Mouse (Mus musculus) gastrocnemius, postnatal 4 days (tissue): ENCODE measurements at regions not wholly inside any gene's neighbourhood (a gene's known extent, or its start where the extent isn't known, plus 50 kb on each side); places are given as distances from the start of the nearest gene placed in this dataset.
"Not testable (repeated sequence)": the region's sequence is repeated elsewhere in the genome, so short reads cannot be mapped to it uniquely, and the experiment has no call there.

Source experiments
- DNase-seq, 2 experiments: peaks; one replicate each; pipeline ENCODE4 v3.0.0; 2021 to 2022; ENCODE audit warnings: low spot score in 2 of 2, mixed read lengths in 2 of 2

DNA sequence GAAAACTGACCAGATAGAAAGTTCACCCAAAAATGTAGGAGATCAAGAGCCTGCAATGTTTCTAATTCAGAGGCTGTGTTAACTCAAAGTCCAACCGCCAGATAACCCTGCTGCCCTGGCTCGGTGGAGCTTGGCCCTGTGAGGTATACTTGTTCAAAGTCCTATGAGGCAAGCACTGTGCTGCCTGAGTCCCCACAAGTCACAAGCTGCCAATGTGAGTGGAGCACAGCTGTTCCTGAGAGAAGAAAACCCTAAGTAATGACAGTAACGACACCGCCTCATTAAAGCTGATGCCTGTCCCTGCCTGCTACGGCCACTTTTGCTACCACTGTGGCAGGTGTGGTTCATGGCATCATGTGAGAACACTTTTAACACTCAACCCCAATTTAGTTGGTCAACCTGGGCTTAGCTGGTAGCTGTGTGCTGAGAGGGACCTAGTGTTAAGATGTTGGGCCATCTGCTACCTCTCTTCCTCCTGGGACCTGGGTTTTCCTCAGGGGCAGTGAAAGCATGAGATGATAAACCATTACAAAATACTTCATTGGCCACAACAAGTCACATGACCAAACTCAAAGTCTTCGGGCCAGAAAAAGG is 178.2 kb upstream of the Afdn start:
- no peak for DNase-seq

DNA sequence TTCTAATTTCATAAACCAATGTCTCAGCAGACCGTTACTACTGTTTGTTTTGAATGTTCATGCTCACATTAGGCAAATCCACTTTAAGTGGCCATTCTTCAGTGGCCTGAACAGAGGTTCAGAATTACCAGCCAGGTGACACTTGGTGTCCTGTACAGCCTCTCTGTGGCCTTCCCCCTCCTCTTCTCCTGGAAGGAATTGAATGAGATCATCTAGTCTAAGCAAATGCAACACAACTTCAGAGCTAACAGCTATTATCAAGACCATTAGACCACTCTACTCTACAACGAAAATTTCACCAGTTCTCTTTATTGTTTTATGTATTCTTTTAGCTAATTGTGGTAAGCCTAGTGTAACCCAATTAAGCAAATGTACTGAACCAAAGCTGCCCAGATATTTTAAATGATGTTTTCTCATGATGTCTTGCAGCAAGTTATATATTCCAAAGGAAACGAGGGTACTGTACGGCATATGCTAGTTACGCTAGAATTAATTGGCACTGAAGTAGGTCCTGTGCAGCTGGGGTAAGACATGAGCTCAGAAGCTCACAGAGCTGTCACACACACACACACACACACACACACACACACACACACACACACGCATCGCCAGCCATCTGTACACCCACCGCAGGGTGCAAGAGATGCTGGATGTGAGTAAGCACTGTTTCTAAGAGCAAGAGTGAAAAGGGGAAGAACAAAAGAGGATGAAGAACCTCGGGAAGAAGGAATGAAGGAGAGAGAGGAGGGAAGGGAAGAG is 176.7 kb upstream of the Afdn start:
- DNase-seq, result no peak

DNA sequence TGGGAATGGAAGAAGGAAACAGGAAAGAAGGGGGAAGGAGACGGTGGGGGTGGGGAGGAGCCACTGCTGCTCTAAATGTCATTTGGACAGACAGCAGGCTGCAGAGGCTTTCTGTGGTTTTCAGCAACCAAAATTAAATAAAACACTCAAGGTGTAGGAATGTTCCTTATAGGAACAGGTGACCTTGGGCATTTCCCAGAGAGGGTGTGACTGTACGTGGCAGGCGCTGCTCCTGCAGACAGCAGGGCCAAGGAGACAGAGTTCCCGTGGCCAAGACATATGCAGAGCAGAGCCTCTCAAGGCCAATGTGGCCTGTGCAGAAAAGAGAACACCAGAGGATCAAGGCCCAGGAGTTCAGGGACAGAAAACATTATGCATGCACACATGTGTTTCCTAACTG is 175.9 kb upstream of the Afdn start:
- no peak for DNase-seq

DNA sequence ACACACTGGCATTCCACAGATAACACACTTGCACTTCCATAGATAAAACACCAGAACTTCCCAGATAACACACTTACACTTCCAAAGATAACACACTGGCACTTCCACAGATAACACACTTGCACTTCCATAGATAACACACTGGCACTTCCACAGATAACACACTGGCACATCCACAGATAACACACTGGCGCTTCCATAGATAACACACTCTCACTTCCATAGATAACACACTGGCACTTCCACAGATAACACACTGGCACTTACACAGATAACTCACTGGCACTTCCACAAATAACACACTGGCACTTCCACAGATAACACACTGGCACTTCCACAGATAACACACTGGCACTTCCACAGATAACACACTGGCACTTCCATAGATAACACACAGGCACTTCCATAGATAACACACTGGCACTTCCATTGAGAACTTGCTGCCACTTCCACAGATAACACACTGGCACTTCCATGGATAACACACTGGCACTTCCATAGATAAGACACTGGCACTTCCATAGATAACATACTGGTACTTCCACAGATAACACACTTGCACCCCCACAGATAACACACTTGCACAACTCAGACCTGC is 170.0 kb upstream of the Afdn start:
- not testable (repeated sequence) for DNase-seq
